Mouse (Mus musculus) activated CD4-positive, CD25-positive, alpha-beta regulatory T cell, adult 4 months (primary cell): ENCODE results near the gene Nckipsd. TPM values are rescaled to one million over a fixed set of nuclear protein-coding genes. Genes with fewer than 3 reads are reported as not detected.

Source experiments
- ATAC-seq: one replicate; pipeline ENCODE4 v1.8.0; 2017
- polyA plus RNA-seq, 2 experiments: library from polyadenylated mRNA; unstranded; fragments of 100-300 nt; shearing (Covaris generic); gene quantifications; one replicate each; pipeline ENCODE4 v1.2.1; 2017

Gene Nckipsd
- polyA plus RNA-seq, 2 experiments from 2014 or later, result 3.9 to 7.3 TPM

DNA sequence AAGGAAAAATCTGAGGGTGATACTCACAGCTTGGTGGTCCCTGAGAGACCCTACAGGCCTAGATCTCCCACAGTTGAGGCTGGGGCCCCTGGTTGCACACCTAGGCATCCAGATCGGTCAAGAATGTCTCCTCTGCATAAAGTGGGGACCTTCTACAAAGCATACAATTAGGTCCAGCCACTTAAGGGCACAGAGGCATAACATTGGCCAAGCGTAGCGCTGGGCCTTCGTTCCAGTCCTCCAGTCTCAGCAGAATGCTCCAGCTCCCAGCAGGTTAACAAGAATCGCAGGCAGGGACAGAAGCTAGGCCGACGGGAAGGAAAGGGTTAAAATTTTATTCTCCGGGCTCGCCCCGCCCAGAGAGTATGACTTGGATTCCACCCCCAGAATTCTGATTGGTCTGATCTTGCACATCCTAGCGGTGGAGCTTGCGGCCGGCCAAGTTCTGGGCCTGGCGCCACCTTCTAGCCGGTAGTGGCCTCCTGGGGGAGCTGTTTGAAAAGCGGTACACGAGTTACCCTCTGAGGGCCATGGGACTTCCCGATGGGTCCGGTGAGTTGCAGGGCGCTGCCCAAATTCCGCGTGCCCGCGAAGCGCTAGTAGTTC, 45.6 kb downstream of the Nckipsd start:
- peak; percentile 97 for ATAC-seq

- peak; percentile 61 for ATAC-seq
Measured at GRCm38 (mm10) chr9:108854241-108854696, 46.1 kb downstream of the Nckipsd start.

GRCm38 (mm10) chr9:108855335-108855734, 47.2 kb downstream of the Nckipsd start:
- ATAC-seq, result no peak

- ATAC-seq, result no peak
Measured at GRCm38 (mm10) chr9:108858792-108859527, 50.8 kb downstream of the Nckipsd start.

Other genes with a start within 250 kb of the Nckipsd start
- gene Impdh2, start 248.1 kb upstream of the Nckipsd start, polyA plus RNA-seq, result 100 to 1,000 TPM; 126 to 172 TPM
- gene Ndufaf3, start 240.9 kb upstream of the Nckipsd start, polyA plus RNA-seq, result 10 to 100 TPM; 58.2 to 74.6 TPM
- gene Dalrd3, start 238.5 kb upstream of the Nckipsd start, polyA plus RNA-seq, result 10 to 100 TPM; 46.1 to 77.0 TPM
- 10 to 100 TPM; 18.8 to 42.4 TPM for gene Wdr6, start 229.6 kb upstream of the Nckipsd start, polyA plus RNA-seq
- gene P4htm, start 210.7 kb upstream of the Nckipsd start, polyA plus RNA-seq, result 1 to 10 TPM; 5.1 to 9.0 TPM
- 10 to 100 TPM; 44.6 to 46.2 TPM for gene Arih2, start 159.0 kb upstream of the Nckipsd start, polyA plus RNA-seq
- gene Slc25a20, start 146.3 kb upstream of the Nckipsd start, polyA plus RNA-seq, result 10 to 100 TPM; 36.2 to 41.8 TPM
- gene Prkar2a, start 119.1 kb upstream of the Nckipsd start, polyA plus RNA-seq, result 1 to 10 TPM; 4.0 to 5.4 TPM
- gene Ip6k2, start 24.6 kb upstream of the Nckipsd start, polyA plus RNA-seq, result 10 to 100 TPM; 13.2 to 15.8 TPM
- gene Celsr3, start 18.0 kb downstream of the Nckipsd start, polyA plus RNA-seq, result not detected
- gene Slc26a6, start 44.9 kb downstream of the Nckipsd start, polyA plus RNA-seq, result 1 to 10 TPM; 6.0 to 9.3 TPM
- gene Tmem89, start 106.3 kb downstream of the Nckipsd start, polyA plus RNA-seq, result not detected
- gene Uqcrc1, start 128.3 kb downstream of the Nckipsd start, polyA plus RNA-seq, result 100 to 1,000 TPM; 164 to 177 TPM
- not detected for gene Col7a1, start 145.2 kb downstream of the Nckipsd start, polyA plus RNA-seq
- gene Ucn2, start 177.6 kb downstream of the Nckipsd start, polyA plus RNA-seq, result not detected
- gene Pfkfb4, start 183.4 kb downstream of the Nckipsd start, polyA plus RNA-seq, result 1 to 10 TPM; 2.2 to 2.5 TPM
- gene Shisa5, start 230.2 kb downstream of the Nckipsd start, polyA plus RNA-seq, result 1,000 to 10,000 TPM; 2,345 to 2,363 TPM